Mouse (Mus musculus): ENCODE results near the gene Stxbp6.

Stxbp6 gene

DNA sequence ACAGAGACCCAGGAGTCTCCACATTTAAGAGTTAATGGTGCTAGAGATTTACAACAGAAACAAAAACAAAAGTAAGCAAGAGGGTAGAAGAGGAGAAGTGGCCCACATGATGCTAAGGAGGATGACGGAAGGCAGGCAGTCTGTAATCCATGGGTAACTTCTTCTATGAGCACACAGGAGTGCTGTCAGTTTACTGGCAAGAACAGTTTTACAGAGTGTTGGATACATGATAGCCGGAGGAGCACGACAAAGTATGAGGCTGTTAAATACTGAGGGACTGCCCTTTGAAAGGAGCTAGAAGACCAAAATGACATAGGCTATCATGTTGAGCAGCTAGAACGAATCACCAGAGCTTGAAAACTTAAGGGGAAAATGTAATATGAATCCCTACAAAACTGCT is 81.7 kb downstream of the Stxbp6 start:
- DNase-seq = no peak

DNA sequence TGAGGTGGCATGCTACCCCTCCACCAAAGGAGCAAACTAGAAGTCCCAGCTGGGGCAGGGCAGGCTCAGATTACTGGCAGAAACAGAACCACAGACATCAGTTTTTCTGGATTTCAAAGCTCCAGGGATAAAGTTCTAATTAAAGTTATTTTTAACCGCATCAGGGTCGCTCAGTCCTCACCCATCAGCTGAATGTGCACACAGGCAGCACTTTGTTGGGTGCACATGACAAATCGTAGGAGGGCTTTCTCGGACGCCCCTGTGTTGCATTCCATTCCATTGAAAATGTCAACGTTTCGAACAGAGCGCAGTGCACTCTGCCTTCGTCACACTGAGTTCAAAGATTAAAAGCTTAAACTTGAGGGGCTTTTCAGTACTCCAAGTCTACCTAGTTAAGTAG is 84.1 kb downstream of the Stxbp6 start:
- DNase-seq = no peak

DNA sequence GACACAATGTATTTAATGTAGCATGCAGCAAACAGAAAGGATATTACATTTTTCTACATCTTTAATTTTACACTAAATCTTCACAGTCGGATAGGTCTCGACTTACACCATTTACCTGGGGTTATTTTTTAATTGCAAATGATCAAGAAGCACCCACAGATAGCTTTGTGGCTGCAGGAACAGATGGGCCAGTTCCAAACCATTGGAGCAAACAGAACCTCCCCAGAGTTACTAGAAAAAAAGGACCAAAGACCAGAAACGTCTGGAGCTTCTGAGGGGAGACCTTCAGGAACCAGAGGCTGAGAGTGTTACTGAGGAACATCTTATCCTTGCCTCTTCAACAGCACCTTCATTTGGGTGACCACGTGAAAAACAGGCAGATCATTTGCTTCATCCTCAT is 85.5 kb downstream of the Stxbp6 start:
- no peak for DNase-seq

DNA sequence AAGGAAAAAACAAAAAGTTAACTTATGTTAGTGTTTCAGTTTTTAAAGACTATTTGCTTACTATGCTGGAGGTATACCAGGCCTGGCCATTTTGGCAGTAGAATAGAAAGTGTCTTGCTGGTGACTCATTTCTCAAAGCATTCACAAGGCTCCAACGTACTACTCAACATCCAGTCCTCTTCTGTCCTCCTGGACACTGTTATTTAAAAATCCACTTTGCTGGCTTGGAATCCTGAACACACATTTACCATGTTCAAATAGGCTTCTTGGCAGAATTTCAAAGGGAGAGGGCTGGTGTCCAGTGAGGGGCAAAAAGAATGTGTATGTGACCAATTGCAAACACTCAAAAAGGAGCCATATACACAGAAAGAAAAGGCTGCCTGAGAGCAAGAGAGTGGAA is 86.7 kb downstream of the Stxbp6 start:
- DNase-seq = no peak

DNA sequence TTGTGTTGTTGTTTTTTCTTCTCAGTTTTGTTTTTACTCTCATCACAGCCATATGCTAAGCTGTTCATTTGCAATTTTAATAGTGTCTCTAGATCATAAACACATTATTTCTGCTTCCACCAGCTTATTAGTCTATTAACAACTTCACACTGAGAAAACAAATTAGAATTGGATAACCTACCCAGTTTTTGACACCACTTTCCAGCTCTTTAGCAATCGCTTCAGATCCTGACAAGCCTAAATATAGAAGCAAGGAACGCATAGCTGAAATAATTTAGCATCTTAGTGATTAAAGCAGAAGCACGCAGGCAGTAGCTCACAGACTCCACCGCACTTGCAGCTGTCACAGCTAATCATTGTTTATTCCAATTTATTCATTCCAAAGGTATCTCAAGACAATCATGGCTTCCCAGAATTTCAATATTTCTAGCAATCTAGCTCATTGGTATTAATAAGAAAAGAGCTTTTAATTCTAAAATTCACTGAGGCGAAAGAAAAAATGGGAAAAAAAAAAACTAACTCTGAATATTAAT is 95.1 kb downstream of the Stxbp6 start:
- DNase-seq = no peak

DNA sequence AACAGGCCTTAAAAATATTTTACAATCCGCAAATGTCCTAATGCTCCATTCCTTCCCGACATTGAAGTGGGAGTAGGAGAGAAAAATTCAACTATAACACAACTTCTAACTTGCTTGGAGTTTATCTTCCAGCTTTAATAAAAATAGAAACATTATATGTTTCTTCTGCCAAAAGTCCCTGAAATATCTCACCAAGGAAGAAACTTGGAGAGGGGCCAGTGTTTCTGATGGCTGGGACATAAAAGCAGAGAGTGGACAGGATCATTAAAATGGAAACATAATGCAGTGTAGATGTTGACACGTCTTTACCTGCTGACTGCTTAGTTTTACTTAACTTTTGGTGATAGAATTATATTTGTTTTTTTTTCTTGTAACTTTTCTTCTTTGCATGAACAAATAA is 99.2 kb downstream of the Stxbp6 start:
- no peak for DNase-seq

DNA sequence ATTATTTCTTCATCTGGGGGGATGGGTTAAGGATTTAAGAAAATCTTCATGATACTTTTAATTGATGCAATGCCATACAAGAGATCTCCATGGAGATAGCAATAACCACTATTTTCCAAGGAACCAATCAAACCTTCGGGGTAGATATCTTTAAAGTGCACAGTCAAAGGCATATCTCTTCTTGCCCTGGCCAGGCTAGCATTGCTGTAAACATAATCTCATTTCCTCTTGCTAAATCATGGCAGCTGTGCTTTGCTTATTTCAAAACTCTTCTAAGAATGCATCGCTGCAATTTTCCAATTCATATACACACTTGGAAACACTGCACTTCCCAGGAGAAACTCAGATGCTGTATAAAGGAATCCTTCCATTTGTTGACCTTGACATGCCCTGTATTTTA is 103.0 kb downstream of the Stxbp6 start:
- no peak for DNase-seq

DNA sequence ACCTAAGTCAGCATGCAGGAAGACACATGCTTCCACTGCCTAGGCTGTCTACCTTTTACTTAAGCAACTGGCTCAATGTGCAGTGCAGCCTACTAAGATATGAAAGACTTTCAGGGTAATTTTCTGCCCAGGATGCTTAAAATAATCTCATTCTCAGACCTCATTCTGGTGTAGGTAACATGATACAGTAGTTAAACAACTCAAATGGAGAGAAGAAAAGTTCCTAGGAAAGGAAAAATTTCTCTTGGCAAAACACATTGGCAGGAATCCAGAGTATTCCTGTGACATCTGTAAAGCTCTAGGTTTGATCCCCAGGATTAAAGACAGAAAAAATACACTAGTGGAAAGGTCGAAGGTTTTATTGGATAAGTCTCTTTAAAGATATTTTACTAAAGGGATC is 107.1 kb downstream of the Stxbp6 start:
- no peak for DNase-seq

DNA sequence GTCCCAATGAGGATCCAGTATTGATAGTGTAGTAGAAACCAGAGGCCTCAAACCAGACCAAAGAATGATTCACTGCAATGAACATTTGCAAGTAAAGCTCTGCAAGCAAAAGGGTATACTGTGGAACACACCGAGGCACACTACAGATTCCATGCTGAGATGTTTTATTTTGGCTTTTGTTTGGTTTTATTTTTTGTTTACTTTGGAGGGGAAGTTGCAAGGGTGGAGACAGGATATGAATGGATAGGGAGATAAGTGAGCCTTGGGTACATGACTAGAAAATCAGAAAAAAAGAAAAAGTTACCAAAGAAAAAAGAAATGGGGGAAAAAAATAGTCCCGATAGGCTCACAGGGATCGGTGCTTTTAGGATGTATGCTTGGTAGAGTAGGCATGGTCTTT is 117.0 kb downstream of the Stxbp6 start:
- DNase-seq = no peak

DNA sequence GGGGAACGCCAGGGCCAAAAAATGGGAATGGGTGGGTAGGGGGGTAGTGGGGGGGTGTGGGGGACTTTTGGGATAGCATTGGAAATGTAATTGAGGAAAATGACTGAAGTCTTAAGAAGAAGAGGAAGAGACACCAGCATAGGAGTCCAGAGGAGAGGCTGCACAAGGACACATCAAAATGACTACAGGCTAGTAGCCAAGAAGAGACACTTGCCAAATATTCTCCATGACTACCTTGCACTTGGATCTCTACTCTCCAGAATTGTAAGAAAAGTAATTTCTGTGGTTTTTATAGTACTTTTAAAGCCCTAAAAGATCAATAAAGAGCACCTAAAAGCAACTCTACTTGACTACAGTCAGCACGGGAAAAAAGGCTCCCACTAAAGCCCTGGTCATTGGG is 121.4 kb downstream of the Stxbp6 start:
- DNase-seq = no peak

DNA sequence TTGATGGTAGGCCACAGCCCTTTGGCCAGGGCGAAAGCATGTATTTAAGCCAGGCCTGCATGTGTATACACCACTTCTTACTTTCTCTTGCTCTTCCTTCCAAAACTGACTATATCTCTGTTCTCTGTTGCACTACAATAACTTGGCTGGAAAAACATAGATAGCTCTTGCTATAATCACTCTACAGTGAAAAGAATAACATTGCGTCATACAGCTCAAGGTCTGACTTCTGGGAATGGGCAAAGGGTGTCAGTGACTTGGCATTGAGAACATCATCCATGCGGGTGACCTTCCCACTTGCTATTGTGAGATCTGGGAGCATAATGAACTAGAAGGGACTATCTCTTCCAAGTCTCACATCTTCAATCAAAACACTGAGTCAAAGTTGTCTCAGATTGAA is 122.4 kb downstream of the Stxbp6 start:
- no peak for DNase-seq

DNA sequence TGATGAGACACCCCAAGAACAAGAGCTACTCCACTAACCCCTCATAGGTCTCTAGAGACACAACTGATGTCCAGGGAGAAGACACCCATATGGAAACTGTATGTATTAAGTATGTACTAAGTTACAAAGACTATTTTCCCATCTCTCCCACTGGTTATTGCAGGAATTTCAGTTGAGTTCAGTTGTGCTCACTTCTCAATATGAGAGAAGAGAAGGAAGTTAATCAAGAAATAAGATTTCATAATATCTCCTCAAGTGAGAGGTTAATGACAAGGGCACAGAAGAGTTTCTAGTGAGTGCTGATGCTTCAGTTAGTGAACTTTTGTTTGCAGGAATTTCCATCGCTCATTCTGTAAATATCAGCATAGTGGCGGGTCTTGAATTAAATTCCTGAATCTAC is 124.0 kb downstream of the Stxbp6 start:
- no peak for DNase-seq

DNA sequence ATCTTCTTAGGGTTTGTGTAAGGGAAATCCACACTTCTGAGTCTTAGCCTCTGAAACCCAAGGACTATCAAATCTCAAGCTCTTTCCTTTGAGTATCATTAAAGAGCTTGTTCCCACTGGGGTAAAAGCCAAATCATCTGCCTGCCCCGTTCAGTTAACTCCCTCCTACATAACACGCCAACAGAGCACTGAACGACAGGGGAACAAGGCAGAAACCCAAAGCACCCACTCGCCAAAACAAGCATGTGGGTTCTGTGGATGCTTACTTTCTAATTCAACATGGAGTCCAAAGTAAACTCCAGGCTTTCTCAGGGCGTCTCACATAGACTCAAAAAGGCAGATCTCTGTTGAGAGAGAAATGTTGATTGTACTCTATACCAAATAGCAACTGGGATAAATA is 126.7 kb downstream of the Stxbp6 start:
- DNase-seq = no peak

DNA sequence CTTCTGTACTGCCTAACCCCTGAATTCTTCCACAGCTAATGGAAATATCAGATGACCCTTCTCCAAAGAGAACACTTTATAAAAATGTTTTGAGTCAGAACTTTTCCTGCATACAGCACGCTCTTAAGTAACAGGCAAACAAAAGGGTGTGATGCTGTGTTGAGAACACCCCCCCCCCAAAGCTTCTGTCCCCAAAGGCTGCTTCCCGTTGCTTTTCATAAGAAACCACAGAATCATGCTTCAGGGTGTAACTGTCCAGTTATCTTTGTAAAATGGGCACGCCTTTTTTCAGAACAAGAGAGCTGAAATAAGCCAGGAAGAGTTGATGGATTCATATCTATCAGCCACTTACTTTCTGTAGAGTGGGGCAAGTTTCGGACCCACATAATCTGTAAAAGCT is 134.2 kb downstream of the Stxbp6 start:
- DNase-seq = no peak

DNA sequence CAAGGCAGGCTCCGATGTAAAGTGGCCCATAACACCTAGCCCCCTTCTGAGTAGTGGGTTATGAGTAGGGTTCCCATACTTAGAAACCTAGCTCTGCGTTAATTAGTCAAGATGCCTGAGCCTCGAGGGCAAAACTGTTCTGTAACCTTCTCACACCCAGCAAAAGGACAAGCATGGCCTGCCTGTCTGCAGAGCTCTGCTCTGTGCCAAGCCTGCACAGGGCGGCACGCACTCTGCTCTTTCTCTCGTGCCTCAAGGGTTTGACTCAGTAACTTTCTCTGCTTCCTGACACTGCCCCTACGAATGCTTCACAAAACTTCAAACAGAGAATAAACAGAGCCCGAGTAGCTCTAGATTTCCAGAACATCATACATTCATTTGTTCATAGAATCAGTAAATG is 135.4 kb downstream of the Stxbp6 start:
- DNase-seq = no peak

DNA sequence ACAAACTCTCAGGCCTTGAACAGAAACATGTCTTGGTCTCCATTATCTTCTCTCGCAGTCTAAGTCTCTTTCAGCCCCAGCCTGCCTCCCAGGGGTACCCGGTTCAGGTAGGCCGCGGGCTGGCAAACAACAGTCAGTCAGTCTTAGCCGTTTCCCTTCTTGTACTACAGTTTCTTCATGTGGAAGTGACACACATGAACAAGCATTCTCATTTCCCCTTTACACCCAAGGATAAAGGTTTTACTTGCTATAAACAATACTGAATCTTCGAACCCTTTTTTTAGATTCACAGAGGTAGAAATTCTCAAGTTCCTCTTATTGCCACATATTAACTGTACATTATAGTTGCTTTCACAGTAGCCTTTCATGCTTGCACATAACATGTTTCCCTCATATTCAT is 141.6 kb downstream of the Stxbp6 start:
- DNase-seq = no peak

DNA sequence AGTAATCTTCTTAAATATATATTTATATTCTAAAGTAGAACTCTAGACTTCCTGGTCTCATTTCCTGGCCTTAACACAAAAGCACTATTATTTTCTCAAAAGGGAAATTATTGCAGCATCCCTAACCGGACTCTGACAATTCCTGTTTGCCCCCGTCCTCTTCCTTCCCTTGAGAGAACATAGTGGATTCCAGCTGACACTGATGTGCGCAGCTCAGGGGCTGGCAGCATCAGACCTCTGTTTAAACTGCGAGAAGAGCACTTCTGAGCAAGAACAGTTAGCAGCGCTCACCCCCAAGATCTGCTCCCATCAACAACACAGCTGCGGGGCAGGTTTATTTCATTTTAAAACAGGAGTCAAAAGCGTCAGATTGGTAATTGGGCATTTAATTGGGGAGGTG is 142.8 kb downstream of the Stxbp6 start:
- no peak for DNase-seq

DNA sequence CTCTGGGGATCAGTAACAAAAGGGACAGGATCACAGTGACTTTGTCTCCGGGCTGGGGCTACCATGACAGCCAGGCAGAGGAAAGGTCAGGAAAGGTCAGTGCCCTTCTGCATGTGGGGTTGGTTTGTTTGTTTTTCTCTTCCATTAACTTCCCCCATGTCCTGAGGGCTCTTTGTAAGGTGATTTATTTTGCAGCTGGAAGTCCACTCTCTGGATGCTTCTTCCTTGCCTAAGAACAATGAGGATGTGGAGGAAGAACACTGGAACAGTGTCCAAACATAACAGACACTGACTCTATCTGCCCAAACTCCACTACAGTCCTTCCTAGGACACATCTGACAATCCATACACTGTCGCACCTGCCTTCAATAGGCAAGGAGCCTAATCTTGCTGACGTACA is 146.1 kb downstream of the Stxbp6 start:
- no peak for DNase-seq

DNA sequence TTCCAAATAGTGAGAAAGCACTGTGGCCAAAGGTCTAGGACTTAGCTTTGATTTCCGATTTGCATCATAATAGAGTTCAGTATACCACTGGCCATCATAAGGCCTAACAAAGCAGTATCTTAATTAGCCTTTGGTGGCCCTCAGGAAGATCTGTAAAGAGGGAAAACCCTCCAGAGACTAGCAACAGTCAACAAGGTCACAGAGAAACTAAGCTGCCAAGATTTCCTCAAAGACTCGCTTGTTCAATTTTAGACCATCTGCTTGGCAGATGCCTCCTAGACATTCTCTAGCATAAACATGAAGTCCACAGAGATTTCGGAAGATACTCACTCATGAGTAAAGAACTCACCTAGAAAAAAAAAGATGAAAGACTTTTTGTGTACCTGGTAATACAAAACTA is 148.6 kb downstream of the Stxbp6 start:
- DNase-seq = peak in 1 of 2 experiments; percentile 6

DNA sequence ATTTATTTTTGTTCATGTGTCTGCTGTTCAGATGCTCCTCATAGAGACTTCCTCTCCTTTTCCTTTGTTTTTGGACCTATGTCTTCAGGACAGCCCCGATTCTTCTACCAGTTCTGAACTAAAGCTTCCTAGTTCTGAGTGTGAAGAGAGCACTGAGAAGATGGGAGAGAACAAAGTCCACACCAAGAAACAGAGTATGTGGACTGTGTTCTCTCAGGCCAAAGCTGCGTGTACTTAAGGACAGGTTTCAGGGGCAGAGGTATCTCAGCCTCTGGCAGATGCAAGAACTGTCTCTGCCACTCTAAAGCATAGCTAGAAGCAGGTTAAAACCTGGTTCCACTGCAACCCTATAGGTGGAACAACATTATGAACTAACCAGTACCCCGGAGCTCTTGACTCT is 151.2 kb downstream of the Stxbp6 start:
- DNase-seq = no peak

DNA sequence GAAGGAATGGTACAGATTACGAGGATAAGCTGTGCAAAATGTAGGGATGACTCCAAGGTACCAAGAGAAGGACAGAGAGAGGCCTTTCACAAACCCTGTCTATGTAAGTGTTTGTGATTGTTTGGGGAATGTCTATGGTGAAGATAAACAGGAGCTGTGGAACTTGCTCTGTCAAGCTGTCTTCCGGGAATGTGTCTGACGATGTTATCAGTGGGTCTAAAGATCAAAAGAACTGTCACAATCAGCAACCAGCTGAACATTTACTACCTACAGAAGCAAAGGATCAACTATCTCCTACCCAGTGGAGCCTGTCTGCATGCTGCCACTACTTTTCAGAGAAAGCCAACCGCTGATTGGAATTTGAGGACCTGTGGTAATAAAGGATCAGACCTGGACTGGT is 152.3 kb downstream of the Stxbp6 start:
- no peak for DNase-seq

DNA sequence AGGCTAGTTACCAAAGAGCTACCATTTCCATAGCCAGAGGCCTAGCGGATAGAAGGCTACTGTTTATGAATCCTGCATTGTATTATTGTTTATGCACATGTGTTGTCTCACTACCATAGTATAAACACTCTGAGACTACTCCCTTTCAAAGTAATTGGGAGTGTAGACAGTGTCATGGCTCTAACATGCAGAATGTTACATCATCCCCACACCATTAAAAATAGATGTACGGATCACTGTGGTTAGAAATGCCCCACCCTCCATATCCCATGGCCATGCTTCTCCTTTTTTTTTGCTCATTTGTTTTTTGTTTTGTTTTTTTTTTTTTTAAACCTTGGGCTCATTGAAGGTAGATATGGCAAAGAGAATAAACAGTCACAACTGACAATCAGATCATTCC is 154.9 kb downstream of the Stxbp6 start:
- no peak for DNase-seq

DNA sequence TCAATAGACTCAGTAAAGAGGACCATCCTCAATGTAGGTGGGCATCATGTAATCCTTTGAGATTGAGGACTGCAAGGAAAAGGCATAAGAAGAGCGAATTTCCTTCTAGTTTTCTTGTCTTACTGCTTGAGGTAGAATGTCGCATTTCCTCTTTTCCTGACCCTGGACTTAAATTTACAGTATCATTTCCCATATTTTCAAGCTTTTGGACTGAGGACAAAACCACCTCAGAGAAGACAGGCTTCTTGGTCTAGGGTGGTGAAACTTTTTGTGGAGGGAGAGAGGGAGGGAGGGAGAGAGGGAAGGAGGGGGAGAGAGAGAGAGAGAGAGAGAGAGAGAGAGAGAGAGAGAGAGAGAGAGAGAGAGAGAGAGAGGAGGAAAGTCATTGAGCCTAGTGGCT is 155.6 kb downstream of the Stxbp6 start:
- DNase-seq = no peak

DNA sequence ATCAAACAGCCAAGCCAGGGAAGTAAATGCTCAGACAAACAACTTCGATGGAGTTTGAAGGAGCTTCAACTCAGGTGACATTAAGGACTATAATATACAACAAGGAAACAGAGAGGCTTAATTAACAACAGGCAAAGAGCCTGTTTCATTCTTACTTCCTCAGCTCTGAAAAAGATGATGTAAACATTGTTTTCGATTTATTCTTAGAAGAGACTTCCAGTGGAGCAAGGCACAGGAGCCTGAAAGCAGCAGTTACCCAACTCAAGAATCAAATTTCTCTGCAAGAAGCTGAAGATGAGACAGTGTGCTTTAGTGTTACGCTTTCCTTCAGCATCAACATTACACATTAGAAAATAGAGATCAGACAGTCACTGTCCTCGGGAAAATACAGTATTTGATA is 160.7 kb downstream of the Stxbp6 start:
- no peak for DNase-seq

DNA sequence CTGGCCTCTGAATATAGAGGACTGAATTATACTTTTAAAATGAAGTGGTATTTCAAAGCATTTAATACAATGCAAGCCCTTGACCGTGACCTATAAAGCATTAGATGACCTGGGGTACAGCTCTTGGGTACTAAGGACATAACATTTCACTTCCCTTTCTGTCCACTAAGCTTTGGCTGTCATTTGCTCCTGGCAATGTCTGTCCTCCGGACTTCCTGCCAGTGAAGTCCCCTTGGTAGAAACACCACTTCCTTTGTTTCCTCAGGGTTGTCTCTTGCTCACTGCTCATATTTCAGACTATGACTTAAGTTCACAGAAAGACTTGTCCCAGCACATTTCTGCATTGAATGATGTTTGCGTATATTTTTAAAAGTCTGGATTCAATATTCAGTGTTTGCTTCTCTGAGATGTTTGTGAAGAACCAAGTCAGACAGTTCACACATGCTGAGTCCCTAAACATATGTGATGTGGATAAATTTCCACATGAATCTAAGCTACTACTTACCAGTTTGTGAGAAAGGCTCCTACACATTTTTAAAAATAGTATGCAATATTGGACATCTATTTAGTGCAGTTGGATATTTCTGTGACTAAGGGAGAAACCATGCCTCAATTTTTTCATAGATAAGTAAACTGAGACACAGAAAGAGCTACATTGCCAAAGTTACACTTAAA is 166.3 kb downstream of the Stxbp6 start:
- no peak for DNase-seq

DNA sequence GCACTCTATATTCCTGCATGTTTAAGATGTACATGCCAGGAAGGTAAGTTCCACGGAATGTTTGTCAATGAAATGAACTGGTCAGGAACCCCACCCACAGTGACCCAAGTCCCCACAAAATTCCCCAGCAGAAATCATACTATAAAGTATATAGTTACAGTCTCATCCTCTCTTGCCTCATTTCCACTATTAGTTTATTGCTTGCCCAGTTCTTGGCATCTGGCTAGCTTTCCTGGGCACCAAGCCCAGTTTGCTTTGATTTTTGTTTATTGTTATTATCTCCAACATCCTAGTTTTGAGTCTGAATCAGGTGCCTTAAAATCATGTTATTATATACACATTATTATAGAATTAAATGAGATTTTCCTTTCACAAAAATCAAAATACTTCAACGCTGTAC is 168.5 kb downstream of the Stxbp6 start:
- no peak for DNase-seq

All from cerebellum, adult 18-20 months (tissue).